Mouse (Mus musculus): Measurements from ENCODE around the gene Mapkapk3.

GRCm38 (mm10) chr9:107315791-107316190, 26.1 kb upstream of the Mapkapk3 start:
- TF ChIP-seq CTCF (IDR thresholded peaks at IDR 0.05; ENCODE audit: extremely low read depth, insufficient read depth, low read length) (no peak), POLR2A (IDR thresholded peaks at IDR 0.05; ENCODE audit: extremely low read depth, insufficient read depth, low read length) (no peak)

Measured in cortical plate, adult 2 months (tissue).